Mouse (Mus musculus): ENCODE measurements around the gene Irs1.

Irs1 gene

GRCm38 (mm10) chr1:82288421-82288990 lies 2.7 kb downstream of the Irs1 start:
- DNase-seq (ENCODE audit: low spot score) = no peak

DNA sequence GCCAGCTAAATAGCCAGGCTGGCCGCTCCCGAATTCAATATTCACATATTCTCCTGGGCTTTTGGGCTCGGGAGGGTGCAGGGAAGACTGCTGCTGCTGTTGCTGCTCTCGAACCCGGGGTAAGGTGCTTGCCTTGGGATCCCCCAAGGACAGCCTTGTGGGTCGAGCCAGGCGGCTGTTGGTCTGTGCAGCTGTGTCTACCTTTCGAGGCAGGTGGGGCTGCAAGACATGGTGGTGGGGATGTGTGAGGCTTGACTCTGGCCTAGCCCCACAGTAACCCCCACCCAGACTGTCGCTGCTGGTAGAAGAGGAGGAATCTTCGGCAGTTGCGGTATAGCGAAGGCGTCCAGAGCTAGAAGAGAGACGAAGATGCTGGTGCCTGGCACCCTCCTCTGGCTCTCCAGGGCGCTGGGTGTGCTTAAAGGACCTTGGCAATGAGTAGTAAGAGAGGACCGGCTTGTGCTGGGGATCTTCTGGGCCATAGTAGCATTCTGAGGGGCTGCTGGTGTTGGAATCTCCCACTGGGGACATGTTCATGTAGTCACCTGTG lies 3.4 kb downstream of the Irs1 start:
- no peak for DNase-seq (ENCODE audit: low spot score)

GRCm38 (mm10) chr1:82287052-82287775 lies 4.0 kb downstream of the Irs1 start:
- DNase-seq (ENCODE audit: low spot score) = no peak

DNA sequence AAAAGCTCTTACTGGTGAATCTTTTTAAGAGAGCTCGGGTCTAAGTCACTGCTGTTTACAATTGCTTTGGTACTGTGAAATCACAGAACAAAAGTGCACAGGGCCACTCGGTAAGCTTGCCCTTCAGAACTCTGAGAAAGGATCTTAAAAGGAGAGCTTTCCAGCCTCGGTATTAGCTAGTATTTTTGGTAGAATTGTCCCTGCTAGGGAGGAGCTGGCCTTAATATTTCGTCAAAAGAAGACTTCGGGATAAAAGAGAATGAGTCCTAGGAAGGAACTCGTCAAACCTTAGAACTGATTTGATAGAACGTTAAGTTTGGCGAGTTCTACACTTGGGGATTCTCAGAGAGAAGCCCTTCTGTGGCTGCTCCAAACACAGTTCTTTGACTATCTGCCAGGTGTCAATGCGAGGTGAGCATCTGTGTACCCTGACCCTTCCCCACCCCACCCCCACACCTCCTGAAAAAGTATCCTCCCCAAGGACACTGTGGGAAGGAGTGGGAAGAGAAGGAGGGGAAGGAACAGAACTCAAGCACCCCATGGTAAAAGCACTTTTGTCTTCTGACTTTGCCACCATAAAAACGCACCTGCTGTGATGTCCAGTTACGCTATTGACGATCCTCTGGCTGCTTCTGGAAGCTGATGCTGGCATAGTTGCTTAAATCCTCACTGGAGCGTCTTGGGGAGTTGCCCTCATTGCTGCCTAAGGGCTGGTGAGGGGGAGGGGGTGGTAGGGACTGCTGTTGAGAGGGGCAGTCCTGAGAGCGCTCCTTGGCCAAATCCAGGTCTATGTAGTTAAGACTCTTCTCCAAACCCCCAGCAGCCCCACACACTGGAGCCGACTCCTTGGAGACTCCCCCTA lies 4.8 kb downstream of the Irs1 start:
- no peak for DNase-seq (ENCODE audit: low spot score)

DNA sequence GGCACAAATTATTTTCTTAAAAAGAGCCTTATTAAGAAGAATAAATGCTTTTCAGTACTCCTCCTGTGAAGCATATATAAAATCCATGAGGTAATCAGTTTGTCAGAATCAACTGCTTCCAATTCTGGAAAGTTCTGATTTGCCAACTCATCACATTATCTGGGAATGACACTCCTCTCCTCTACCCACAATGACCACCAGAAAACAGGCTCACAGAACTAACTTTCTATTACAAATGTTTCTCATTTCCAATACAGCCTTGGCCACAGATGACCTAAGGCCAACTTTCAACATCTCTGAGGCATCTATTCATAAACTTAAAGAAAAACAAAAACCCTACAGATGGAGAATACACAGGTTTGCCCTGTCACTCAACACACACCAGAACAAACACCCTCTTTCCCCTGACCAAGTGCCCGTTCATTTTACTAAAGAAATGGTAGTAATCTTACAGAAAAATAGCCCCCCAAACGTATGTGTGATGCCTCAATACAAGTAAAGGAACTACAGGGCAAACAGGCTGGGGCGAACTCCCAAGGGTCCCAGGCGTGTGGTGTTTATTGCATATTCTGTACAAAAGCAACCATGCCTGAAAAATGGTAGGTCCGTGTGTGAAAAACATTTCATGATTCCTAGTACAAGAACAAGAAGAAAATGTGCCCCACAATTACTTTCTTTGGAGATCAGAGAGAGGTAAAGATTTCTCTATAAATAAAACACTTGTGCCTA lies 5.6 kb downstream of the Irs1 start:
- no peak for DNase-seq (ENCODE audit: low spot score)

GRCm38 (mm10) chr1:82284403-82284802 lies 6.8 kb downstream of the Irs1 start:
- no peak for DNase-seq (ENCODE audit: low spot score)

- no peak for DNase-seq (ENCODE audit: low spot score)
These were observed 7.3 kb downstream of the Irs1 start for GRCm38 (mm10) chr1:82283901-82284301.

GRCm38 (mm10) chr1:82282992-82283611 lies 8.1 kb downstream of the Irs1 start:
- peak; percentile 80 for DNase-seq (ENCODE audit: low spot score)

DNA sequence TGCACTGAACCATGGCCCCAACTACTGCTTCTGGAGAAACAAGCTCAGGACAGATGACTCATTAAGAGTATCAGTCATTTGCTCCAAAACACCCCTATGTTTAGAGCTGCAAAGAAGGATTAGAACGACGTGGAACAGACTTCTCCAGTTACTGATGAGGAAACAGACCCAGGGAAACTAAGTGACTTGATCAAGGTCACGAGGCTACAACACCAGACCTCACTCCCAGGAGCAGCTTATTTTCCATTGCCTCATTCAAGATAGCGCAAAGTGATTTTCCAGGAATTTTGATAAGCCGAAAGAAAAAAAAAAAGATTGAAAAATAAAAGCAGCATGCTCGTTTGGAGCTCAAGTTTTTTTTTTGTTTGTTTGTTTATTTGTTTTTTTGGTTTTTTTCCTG lies 9.4 kb downstream of the Irs1 start:
- DNase-seq (ENCODE audit: low spot score) = no peak

- DNase-seq (ENCODE audit: low spot score) = no peak
These were observed 11.4 kb downstream of the Irs1 start for GRCm38 (mm10) chr1:82279768-82280167.

GRCm38 (mm10) chr1:82274361-82274760 lies 16.9 kb downstream of the Irs1 start:
- DNase-seq (ENCODE audit: low spot score) = no peak

DNA sequence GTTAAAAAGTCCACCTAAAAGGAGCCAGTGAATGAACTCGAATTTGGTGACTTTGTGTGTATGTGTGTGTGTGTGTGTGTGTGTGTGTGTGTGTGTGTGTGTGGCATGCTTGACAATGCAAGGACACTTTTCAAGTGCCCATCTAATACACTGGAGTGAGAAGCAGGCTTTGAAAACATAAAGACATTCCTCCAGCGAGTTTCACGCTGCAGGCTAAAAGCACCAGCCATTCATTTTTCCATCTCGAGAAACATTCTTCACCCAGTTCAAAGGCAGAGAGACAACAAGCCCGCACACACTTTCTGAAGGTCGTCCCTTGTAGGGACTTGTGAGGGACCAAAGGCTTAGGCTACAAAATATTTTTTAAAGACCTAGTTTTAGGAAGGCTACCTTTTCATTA lies 17.7 kb downstream of the Irs1 start:
- DNase-seq (ENCODE audit: low spot score) = no peak

GRCm38 (mm10) chr1:82272231-82272630 lies 19.0 kb downstream of the Irs1 start:
- no peak for DNase-seq (ENCODE audit: low spot score)

DNA sequence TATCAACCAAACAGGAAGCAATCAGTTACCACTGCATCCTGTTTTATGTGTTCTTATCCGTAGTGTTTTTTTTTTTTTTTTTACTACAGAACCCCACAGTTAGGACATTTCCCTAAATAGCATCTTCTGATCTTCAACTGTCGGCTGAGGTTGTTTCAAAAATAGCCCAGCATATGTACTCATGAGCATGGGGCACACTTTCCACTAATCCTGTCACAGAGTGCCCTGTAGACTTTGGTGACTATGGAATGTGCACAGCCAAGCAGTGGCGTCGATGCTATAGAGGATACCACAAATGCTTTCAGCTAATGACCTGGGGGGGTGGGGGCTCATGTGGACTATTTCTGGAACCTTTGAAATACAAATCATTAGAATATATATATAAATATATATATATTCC lies 23.7 kb downstream of the Irs1 start:
- DNase-seq (ENCODE audit: low spot score) = no peak

- DNase-seq (ENCODE audit: low spot score) = no peak
These were observed 28.9 kb downstream of the Irs1 start for GRCm38 (mm10) chr1:82262331-82262730.

GRCm38 (mm10) chr1:82261638-82262037 lies 29.6 kb downstream of the Irs1 start:
- no peak for DNase-seq (ENCODE audit: low spot score)

- DNase-seq (ENCODE audit: low spot score) = no peak
These were observed 30.1 kb downstream of the Irs1 start for GRCm38 (mm10) chr1:82261053-82261618.

- no peak for DNase-seq (ENCODE audit: low spot score)
These were observed 31.2 kb downstream of the Irs1 start for GRCm38 (mm10) chr1:82260055-82260454.

DNA sequence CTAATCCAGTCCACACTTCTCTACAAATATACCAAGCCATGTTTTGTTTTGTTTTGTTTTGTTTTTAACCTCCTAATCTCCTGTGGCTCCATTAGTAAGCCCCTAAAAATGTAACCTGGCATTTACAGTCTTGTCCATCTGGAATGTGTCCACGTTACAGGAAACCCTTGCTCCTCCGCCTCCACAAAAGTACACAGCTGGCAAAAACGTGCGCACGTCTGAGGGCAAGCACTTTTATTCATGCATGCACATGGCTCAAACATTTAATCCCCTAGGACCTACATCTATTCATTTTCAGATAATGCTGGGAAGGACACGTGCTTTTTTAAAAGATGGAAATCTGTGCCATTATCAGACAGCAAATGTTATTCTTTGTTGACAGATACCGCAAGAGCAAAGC lies 32.9 kb downstream of the Irs1 start:
- no peak for DNase-seq (ENCODE audit: low spot score)

- DNase-seq (ENCODE audit: low spot score) = no peak
These were observed 33.8 kb downstream of the Irs1 start for GRCm38 (mm10) chr1:82257457-82257856.

DNA sequence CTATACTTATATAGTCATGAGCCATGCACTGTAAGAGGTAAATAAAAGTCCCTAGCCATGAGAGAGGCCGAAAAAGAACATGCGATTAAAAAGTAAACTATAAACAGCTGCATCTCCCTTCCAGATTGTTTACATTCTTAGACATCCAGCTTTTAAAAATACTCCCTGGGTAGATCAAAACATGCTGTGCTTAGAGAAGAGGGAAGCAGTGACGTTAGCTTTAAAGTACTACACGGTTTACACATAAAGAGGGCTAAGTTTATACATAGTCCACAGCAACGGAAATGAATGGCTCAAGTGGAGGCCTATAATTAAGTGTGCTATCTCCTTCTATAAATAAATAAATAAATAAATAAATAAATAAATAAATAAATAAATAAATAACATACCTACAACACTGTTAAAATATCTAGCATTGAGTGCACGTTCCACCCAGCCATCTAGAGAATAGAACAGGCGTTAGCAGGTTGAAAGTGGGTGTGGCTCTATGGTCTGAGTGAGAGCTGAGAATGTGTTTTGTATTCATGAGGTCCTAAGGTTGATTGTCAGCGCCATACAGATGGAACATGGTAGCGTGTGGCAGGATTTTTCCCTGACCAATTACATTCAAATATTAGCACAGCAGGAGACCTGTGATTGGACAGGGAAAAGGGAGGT lies 37.3 kb downstream of the Irs1 start:
- DNase-seq (ENCODE audit: low spot score) = no peak

All from T-cell, adult 2 months (primary cell).